Mouse (Mus musculus) A20 (cell line): Measurements from ENCODE around the gene Ppp1r12b.

Source experiments
- DNase-seq: peaks from one replicate; pipeline ENCODE4 v3.0.0-alpha.2; 2011; ENCODE audit warnings: low read depth, low spot score

Gene Ppp1r12b

GRCm38 (mm10) chr1:134763250-134763649 is 192.5 kb downstream of the Ppp1r12b start:
- no peak for DNase-seq

- DNase-seq = no peak
Measured at GRCm38 (mm10) chr1:134761534-134761933, 194.2 kb downstream of the Ppp1r12b start.

GRCm38 (mm10) chr1:134760642-134761041 is 195.1 kb downstream of the Ppp1r12b start:
- no peak for DNase-seq

GRCm38 (mm10) chr1:134759133-134759532 is 196.6 kb downstream of the Ppp1r12b start:
- DNase-seq = no peak

- no peak for DNase-seq
Measured at GRCm38 (mm10) chr1:134757230-134757629, 198.5 kb downstream of the Ppp1r12b start.

GRCm38 (mm10) chr1:134756190-134756873 is 199.4 kb downstream of the Ppp1r12b start:
- DNase-seq = no peak

- no peak for DNase-seq
Measured at GRCm38 (mm10) chr1:134755548-134756189, 200.1 kb downstream of the Ppp1r12b start.

- DNase-seq = no peak
Measured at GRCm38 (mm10) chr1:134754818-134755217, 200.9 kb downstream of the Ppp1r12b start.

GRCm38 (mm10) chr1:134753751-134754630 is 201.8 kb downstream of the Ppp1r12b start:
- DNase-seq = no peak

- DNase-seq = no peak
Measured at GRCm38 (mm10) chr1:134752447-134752846, 203.3 kb downstream of the Ppp1r12b start.

- DNase-seq = no peak
Measured at GRCm38 (mm10) chr1:134749889-134750288, 205.9 kb downstream of the Ppp1r12b start.

GRCm38 (mm10) chr1:134747236-134748174 is 208.2 kb downstream of the Ppp1r12b start:
- DNase-seq = peak; percentile 89

- DNase-seq = peak; percentile 59
Measured at GRCm38 (mm10) chr1:134745648-134746047, 210.1 kb downstream of the Ppp1r12b start.

- no peak for DNase-seq
Measured at GRCm38 (mm10) chr1:134741946-134742661, 213.6 kb downstream of the Ppp1r12b start.

GRCm38 (mm10) chr1:134741433-134741832 is 214.3 kb downstream of the Ppp1r12b start:
- peak; percentile 69 for DNase-seq

GRCm38 (mm10) chr1:134737463-134737862 is 218.3 kb downstream of the Ppp1r12b start:
- DNase-seq = no peak

- no peak for DNase-seq
Measured at GRCm38 (mm10) chr1:134733659-134734058, 222.1 kb downstream of the Ppp1r12b start.

- DNase-seq = no peak
Measured at GRCm38 (mm10) chr1:134727256-134727655, 228.5 kb downstream of the Ppp1r12b start.

GRCm38 (mm10) chr1:134726480-134726879 is 229.3 kb downstream of the Ppp1r12b start:
- no peak for DNase-seq

GRCm38 (mm10) chr1:134725276-134725675 is 230.5 kb downstream of the Ppp1r12b start:
- DNase-seq = peak; percentile 69
